Mouse (Mus musculus): ENCODE measurements around the gene Lrig3. TPM values are rescaled to one million over a fixed set of nuclear protein-coding genes. Genes with fewer than 3 reads are reported as not detected.
A peak's percentile ranks its signal among the peaks of the same experiment; 100 is the strongest.

Gene Lrig3
- total RNA-seq (2012; rRNA removed), result 33.5 and 68.1 TPM in 2 replicates

- H3K27ac ChIP-seq (ENCODE audit: insufficient read depth, low read depth, low read length, poor library complexity, severe bottlenecking), result no peak within 1 kb of the TSS
- peak within 1 kb of the TSS; percentile 76 to 87 for H3K4me3 ChIP-seq (ENCODE audit: insufficient read depth in 1 of 2, low read depth in 1 of 2, low read length in 2 of 2, poor library complexity in 1 of 2, severe bottlenecking in 1 of 2)
- H3K9me3 ChIP-seq (ENCODE audit: control insufficient read depth, insufficient read depth, low read depth, low read length), result no peaks in the 10 kb centered on the region
- H3K9ac ChIP-seq (ENCODE audit: insufficient read depth, low read depth, low read length, poor library complexity, severe bottlenecking), result peak within 1 kb of the TSS; percentile 90
- peaks cover 4 to 7% of the 10 kb centered on the region in 2 experiments; a peak in 3 of 4 replicates for H3K4me1 ChIP-seq (ENCODE audit: control insufficient read depth in 2 of 2, insufficient read depth in 2 of 2, low read length in 2 of 2, poor library complexity in 1 of 2)
- TF ChIP-seq CHD2 (IDR thresholded peaks at IDR 0.05; ENCODE audit: low read depth, low read length) (no peak), ZNF384 (IDR thresholded peaks at IDR 0.05; ENCODE audit: low read depth, low read length) (no peak), MAFK (IDR thresholded peaks at IDR 0.05; ENCODE audit: insufficient read depth, low read depth, low read length) (no peak), HCFC1 (IDR thresholded peaks at IDR 0.05; ENCODE audit: borderline replicate concordance, insufficient read depth, low read length) (no peak)
- H3K36me3 ChIP-seq (ENCODE audit: control insufficient read depth, insufficient read depth, low read length, poor library complexity, severe bottlenecking), result no peaks in the 10 kb centered on the region
- DNase-seq (ENCODE audit: low read depth, low spot score), result peak; percentile 57
- in situ Hi-C loops (cut with MboI; ENCODE audit: low sequenced_read_pairs in 2 of 2, unreplicated experiment in 2 of 2), result no loop called here
Observed at GRCm38 (mm10) chr10:125965968-125966480, at the start of gene Lrig3. Lrig3 (plus strand) TSS chr10:125966168.

DNA sequence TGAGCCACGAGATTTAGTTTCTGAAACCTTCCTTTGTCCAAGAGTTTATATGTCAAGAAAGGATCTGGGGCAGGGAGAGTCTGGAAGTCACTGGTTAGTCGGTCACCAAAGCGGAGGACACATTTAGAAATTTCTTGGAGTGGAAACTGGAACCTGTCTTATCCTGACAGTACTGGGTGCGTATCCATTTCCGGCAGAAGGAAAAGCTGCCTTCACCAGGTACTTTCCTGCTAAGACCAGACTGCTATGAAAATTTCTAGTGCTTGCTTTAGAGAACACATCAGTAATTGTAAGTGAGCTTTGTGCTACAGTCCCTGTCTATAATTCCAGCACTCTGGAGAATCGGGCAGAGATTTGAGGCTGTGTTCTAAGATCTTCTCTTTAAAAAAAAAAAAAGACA, 49.2 kb upstream of the Lrig3 start:
- H3K36me3 ChIP-seq (ENCODE audit: control insufficient read depth, insufficient read depth, low read length, poor library complexity, severe bottlenecking), result no peaks in the 10 kb centered on the region
- H3K9me3 ChIP-seq (ENCODE audit: control insufficient read depth, insufficient read depth, low read depth, low read length), result no peaks in the 10 kb centered on the region
- in situ Hi-C loops (cut with MboI; ENCODE audit: low sequenced_read_pairs in 2 of 2, unreplicated experiment in 2 of 2), result no loop called here
- no peak overlapping the region; the same call in 1 of the 2 replicates for H3K9ac ChIP-seq (ENCODE audit: insufficient read depth, low read depth, low read length, poor library complexity, severe bottlenecking)
- peak overlapping the region; percentile 56; the same call in 1 of the 2 replicates for H3K27ac ChIP-seq (ENCODE audit: insufficient read depth, low read depth, low read length, poor library complexity, severe bottlenecking)
- TF ChIP-seq HCFC1 (IDR thresholded peaks at IDR 0.05; ENCODE audit: borderline replicate concordance, insufficient read depth, low read length) (no peak), CHD2 (IDR thresholded peaks at IDR 0.05; ENCODE audit: low read depth, low read length) (no peak), ZC3H11A (IDR thresholded peaks at IDR 0.05; ENCODE audit: borderline replicate concordance, low read depth, low read length) (no peak)
- peak; percentile 33 for DNase-seq (ENCODE audit: low read depth, low spot score)
- no peak overlapping the region for H3K4me3 ChIP-seq (ENCODE audit: insufficient read depth in 1 of 2, low read depth in 1 of 2, low read length in 2 of 2, poor library complexity in 1 of 2, severe bottlenecking in 1 of 2)
- peaks cover 2 to 9% of the 10 kb centered on the region in 2 experiments; a peak in 2 of 4 replicates for H3K4me1 ChIP-seq (ENCODE audit: control insufficient read depth in 2 of 2, insufficient read depth in 2 of 2, low read length in 2 of 2, poor library complexity in 1 of 2)

- Histone ChIP-seq H3K27ac (ENCODE audit: insufficient read depth, low read depth, low read length, poor library complexity, severe bottlenecking) (no peak overlapping the region), H3K9me3 (ENCODE audit: control insufficient read depth, insufficient read depth, low read depth, low read length) (no peaks in the 10 kb centered on the region), H3K4me3 (ENCODE audit: insufficient read depth in 1 of 2, low read depth in 1 of 2, low read length in 2 of 2, poor library complexity in 1 of 2, severe bottlenecking in 1 of 2) (no peak overlapping the region), H3K9ac (ENCODE audit: insufficient read depth, low read depth, low read length, poor library complexity, severe bottlenecking) (no peak overlapping the region; the same call in 1 of the 2 replicates), H3K36me3 (ENCODE audit: control insufficient read depth, insufficient read depth, low read length, poor library complexity, severe bottlenecking) (no peaks in the 10 kb centered on the region), H3K4me1 (ENCODE audit: control insufficient read depth in 2 of 2, insufficient read depth in 2 of 2, low read length in 2 of 2, poor library complexity in 1 of 2) (peaks cover 2 to 9% of the 10 kb centered on the region in 2 experiments; a peak in 2 of 4 replicates)
- TF ChIP-seq ZNF384 (IDR thresholded peaks at IDR 0.05; ENCODE audit: low read depth, low read length), result no peak
- TF ChIP-seq CHD2 (IDR thresholded peaks at IDR 0.05; ENCODE audit: low read depth, low read length), result no peak
- no peak for TF ChIP-seq MAFK (IDR thresholded peaks at IDR 0.05; ENCODE audit: insufficient read depth, low read depth, low read length)
- no peak for TF ChIP-seq HCFC1 (IDR thresholded peaks at IDR 0.05; ENCODE audit: borderline replicate concordance, insufficient read depth, low read length)
- TF ChIP-seq ZC3H11A (IDR thresholded peaks at IDR 0.05; ENCODE audit: borderline replicate concordance, low read depth, low read length), result no peak
- in situ Hi-C loops (cut with MboI; ENCODE audit: low sequenced_read_pairs in 2 of 2, unreplicated experiment in 2 of 2), result no loop called here
- peak; percentile 30 for DNase-seq (ENCODE audit: low read depth, low spot score)
Observed at GRCm38 (mm10) chr10:125917436-125917871, 48.5 kb upstream of the Lrig3 start.

- H3K27ac ChIP-seq (ENCODE audit: insufficient read depth, low read depth, low read length, poor library complexity, severe bottlenecking), result 0 out of 2 replicates have a peak overlapping the region, but pooled peaks have one; percentile 10
- in situ Hi-C loops (cut with MboI; ENCODE audit: low sequenced_read_pairs in 2 of 2, unreplicated experiment in 2 of 2), result no loop called here
- no peak for DNase-seq (ENCODE audit: low read depth, low spot score)
- no peak overlapping the region for H3K4me3 ChIP-seq (ENCODE audit: insufficient read depth in 1 of 2, low read depth in 1 of 2, low read length in 2 of 2, poor library complexity in 1 of 2, severe bottlenecking in 1 of 2)
- TF ChIP-seq MAFK (IDR thresholded peaks at IDR 0.05; ENCODE audit: insufficient read depth, low read depth, low read length), result no peak
- no peak for TF ChIP-seq ZNF384 (IDR thresholded peaks at IDR 0.05; ENCODE audit: low read depth, low read length)
- no peak for TF ChIP-seq HCFC1 (IDR thresholded peaks at IDR 0.05; ENCODE audit: borderline replicate concordance, insufficient read depth, low read length)
- H3K9me3 ChIP-seq (ENCODE audit: control insufficient read depth, insufficient read depth, low read depth, low read length), result no peaks in the 10 kb centered on the region
- no peaks in the 10 kb centered on the region for H3K36me3 ChIP-seq (ENCODE audit: control insufficient read depth, insufficient read depth, low read length, poor library complexity, severe bottlenecking)
- peaks cover 2 to 9% of the 10 kb centered on the region in 2 experiments; a peak in 2 of 4 replicates for H3K4me1 ChIP-seq (ENCODE audit: control insufficient read depth in 2 of 2, insufficient read depth in 2 of 2, low read length in 2 of 2, poor library complexity in 1 of 2)
- H3K9ac ChIP-seq (ENCODE audit: insufficient read depth, low read depth, low read length, poor library complexity, severe bottlenecking), result no peak overlapping the region
Observed at GRCm38 (mm10) chr10:125918994-125919393, 47.0 kb upstream of the Lrig3 start.
